Mouse (Mus musculus) granulocyte monocyte progenitor cell, adult 5-6 weeks (primary cell): ENCODE measurements at regions not wholly inside any gene's neighbourhood (a gene's known extent, or its start where the extent isn't known, plus 50 kb on each side); places are given as distances from the start of the nearest gene placed in this dataset.

ENCODE experiments used
- ATAC-seq: replicated peaks from 2 replicates; pipeline ENCODE4 v1.8.0; 2016; ENCODE audit warnings: mild to moderate bottlenecking, moderate TSS enrichment, inconsistent platforms; ENCODE audit not compliant: poor library complexity, severe bottlenecking

DNA sequence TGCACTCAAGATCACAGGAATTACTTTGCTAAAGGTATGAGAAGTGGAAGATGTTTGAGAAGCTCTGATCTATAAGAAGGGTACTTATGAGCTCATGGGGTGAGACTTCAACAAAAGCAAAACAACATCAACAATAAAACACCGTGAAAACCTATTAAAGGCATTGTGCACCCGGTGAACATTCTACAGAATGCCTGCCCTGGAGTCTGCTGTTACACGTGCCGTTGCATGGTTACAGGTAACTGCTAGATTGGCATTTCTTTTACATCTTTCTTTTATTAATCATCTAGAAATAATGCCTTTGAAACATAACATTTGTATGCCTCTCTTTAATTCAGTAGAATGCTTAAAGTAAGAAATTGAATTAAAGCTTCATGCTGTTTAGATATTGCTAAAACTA, 661.0 kb downstream of the Pcdh18 start:
- ATAC-seq: no peak

DNA sequence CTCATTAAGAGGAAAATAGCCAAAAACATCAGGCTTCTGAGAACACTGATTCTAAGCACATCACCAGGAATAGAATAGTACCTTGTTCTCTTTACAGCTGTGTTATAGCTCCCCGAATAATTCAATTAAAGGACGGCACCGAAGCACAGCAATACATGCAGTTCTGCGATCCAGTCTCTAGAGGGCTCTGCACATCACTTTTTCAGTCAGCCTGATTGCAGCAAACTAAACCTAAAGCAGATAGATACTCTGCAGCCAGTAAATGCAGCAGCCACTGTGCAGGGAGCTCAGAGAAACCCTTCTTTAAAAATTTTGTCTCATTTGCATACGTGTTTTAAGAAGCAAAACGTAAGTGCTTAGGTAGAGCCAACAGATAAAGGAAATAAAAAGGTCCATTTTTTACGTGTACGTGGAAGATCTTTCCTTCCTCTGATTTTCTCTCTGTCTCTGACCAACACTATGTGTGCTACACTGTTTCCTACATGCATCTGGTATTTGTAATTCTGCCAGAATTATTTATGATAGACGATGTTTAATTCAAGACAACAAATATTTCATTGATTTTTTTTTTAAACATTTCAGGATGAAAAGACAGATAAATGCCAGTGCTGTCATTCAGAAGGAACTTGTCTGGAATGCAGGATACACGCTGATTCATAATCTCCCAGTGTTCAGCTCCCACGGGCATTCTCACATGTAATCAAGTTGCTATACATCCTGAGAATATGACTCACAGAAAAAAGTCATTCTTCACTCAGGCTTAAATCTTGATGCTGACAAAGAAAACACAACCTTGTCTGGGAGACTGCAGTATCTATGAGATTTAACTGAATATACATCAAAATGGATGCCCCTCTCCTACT, 663.1 kb downstream of the Pcdh18 start:
- ATAC-seq: peak; percentile 66

DNA sequence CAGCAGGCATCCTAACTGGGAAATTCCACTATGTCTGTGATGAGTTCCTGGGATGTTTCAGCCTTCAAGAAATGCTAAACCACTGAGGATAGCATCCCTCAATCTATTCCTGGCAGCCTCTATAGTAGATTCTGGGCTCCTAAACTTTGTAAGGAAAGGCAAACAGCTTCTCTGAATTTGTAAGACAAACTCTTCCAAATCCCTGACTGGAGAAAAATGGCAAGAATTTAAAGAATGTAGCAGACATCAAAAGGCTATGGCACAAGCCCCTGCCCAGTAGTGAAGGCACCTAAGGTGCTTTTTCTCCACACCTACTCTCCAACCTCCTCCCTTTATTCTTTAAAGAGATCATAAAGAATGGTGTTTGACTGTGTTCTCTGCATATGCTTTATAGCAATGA, 688.3 kb downstream of the Pcdh18 start:
- no peak for ATAC-seq

DNA sequence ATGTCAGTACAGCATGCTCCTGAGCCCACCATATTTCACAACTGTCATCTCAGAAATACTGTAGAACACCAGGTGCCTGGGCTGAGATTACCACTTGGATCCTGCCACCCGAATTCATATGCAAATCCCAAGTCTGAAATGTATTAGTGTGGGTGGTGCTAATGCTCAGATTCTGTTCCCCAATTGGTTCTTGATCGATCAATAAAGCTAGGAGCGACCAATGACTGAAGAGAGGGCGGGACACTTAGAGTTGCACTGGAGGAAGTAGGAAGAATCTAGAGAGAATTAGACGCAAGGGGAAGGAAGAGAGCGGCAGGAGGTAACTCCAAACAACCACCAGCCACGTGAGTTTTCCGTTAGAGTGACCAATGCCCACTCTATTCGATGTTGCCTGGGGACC, 695.0 kb downstream of the Pcdh18 start:
- no peak for ATAC-seq

DNA sequence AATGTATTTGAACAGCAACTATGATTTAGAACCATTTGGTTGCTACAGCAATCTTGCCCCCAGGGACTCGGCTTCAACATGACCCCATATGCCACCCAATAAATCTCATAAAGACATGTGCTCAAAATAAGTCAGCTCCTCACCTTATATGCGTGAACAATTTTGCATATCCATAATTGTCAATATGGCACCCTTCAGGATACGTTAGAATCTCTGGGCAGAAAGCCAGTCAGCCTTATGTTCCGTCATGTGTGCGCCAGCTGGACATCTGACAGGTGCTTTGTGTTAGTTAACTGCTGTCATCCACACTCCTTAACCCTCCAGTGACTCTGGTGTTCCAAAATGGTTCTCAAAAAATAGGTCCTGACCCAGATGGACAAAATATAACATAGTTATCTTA, 724.1 kb downstream of the Pcdh18 start:
- ATAC-seq: no peak

DNA sequence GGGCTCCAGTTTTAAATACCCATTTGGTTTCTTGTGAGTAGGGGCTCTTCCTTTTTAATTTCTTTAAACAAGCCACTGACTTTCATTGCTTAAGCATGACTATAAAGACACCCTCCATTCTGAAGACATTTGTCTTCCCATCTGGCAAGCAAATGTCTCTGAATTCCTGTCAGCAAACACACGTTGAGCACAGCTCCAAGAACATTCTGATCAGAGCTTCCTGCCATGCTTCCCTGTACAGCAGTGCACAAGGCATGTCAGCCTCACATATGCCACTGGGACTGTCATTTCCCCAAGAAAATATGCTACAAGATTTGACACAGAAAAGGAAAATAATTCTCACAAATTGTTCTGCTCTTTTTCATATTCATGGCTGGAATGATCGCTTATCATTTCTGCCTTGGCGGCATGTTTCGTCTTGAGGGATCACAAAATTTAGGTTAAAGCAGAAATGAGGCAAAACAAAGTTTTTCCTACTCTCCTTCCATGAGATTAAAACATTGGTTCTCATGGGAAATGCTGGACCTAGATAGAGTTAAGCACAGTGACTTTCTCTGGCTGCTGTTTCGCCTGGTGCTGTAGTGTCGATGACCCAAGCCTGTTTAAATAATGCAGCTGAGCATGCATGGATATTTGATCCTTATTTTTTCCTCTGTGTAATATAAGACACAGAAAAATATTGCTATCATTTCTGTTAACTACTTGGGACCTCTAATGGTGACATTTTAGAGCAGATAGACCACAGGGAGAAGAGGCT, 747.7 kb downstream of the Pcdh18 start:
- ATAC-seq: no peak
